Mouse (Mus musculus) hindbrain, embryonic 11.5 days (tissue): ENCODE data around the gene Tnpo2. TPM values are rescaled to one million over a fixed set of nuclear protein-coding genes. Genes with fewer than 3 reads are reported as not detected.

ENCODE experiments used
- ATAC-seq: fragments of 200-750 bp; cut with Nextera tagmentation; 2 replicates; pipeline ENCODE4 v1.8.0; 2017; ENCODE audit warnings: mild to moderate bottlenecking, moderate TSS enrichment, moderate library complexity; ENCODE audit not compliant: low FRiP score
- DNase-seq: peaks from one replicate; pipeline ENCODE4 v3.0.0-alpha.2; 2015; ENCODE audit warnings: low spot score
- H3K27ac ChIP-seq: fragments of 300-500 bp; sonication (generic); 2 replicates; pipeline ENCODE4 v1.5.1; 2014; ENCODE audit warnings: mild to moderate bottlenecking, low read depth, low read length
- H3K27me3 ChIP-seq: fragments of 300-500 bp; sonication (generic); 2 replicates; pipeline ENCODE4 v1.6.1; 2014; ENCODE audit warnings: mild to moderate bottlenecking, low read length, moderate library complexity, mixed read lengths; ENCODE audit not compliant: control insufficient read depth, insufficient read depth
- H3K36me3 ChIP-seq: fragments of 300-500 bp; sonication (generic); 2 replicates; pipeline ENCODE4 v1.6.1; 2014; ENCODE audit warnings: mild to moderate bottlenecking, low read length, moderate library complexity, mixed read lengths; ENCODE audit not compliant: control insufficient read depth, insufficient read depth
- H3K4me1 ChIP-seq: fragments of 300-500 bp; sonication (generic); replicated peaks from 2 replicates; pipeline ENCODE4 v1.6.1; 2014; ENCODE audit warnings: low read length, mixed read lengths; ENCODE audit not compliant: control insufficient read depth, insufficient read depth
- H3K4me2 ChIP-seq: fragments of 300-500 bp; sonication (generic); replicated peaks from 2 replicates; pipeline ENCODE4 v1.6.1; 2014; ENCODE audit warnings: mild to moderate bottlenecking, low read depth, low read length
- H3K4me3 ChIP-seq: fragments of 300-500 bp; sonication (generic); 2 replicates; pipeline ENCODE4 v1.5.1; 2014; ENCODE audit warnings: low read depth, low read length
- H3K9ac ChIP-seq: fragments of 300-500 bp; sonication (generic); 2 replicates; pipeline ENCODE4 v1.6.1; 2014; ENCODE audit warnings: low read depth, low read length
- H3K9me3 ChIP-seq: fragments of 300-500 bp; sonication (generic); 2 replicates; pipeline ENCODE4 v1.6.1; 2016; ENCODE audit warnings: low read length; ENCODE audit not compliant: control insufficient read depth
- WGBS: fragments of 180-500 bp; shearing (Covaris S2); extraction: QIAGEN DNeasy Blood & Tissue Kit; methylation state at CpG from one replicate; pipeline ENCODE4 v1.1.7; 2014; 5-methylcytosine and 5-hydroxymethylcytosine counted together
- polyA plus RNA-seq: library from polyadenylated mRNA; unstranded; fragments of >200 nt; fragmentation: Nextera tagmentation; extraction: Ambion mirVana; gene quantifications from 2 replicates; pipeline ENCODE4 v1.2.1, GENCODE M21; 2014

The Tnpo2 gene
- polyA plus RNA-seq, 1 experiment from 2014 or later, result 24.6 TPM

DNA sequence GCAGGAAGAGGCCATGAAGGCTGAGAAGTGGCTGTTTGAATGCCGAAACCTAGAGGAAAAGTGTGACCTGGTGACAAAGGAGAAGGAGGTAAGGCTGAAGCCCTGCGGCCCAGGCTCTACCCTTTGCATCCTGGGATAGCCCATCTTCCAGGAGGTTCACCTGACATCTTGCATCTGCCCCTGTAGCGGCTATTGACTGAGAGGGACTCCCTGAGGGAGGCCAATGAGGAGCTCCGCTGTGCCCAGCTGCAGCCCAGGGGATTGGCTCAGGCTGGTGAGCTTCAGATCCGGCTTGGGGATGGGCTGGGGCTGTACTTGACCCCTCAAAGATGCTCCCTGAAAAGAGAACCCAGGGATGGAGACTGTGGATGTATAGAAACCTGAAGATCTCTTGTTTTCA, 39.7 kb upstream of the Tnpo2 start:
- peaks cover 3% of the 10 kb centered on the region for H3K4me1 ChIP-seq
- H3K9me3 ChIP-seq, result no peaks in the 10 kb centered on the region
- no peak overlapping the region for H3K9ac ChIP-seq
- H3K27me3 ChIP-seq, result peaks cover 10% of the 10 kb centered on the region
- 77% methylated on average over 5 of the region's 5 CpGs for WGBS
- no peak overlapping the region for H3K4me3 ChIP-seq
- H3K36me3 ChIP-seq, result no peaks in the 10 kb centered on the region
- H3K27ac ChIP-seq, result no peak overlapping the region
- ATAC-seq (no peak), DNase-seq (no peak)
- no peak overlapping the region for H3K4me2 ChIP-seq

GRCm38 (mm10) chr8:84997649-84998295, 38.9 kb upstream of the Tnpo2 start:
- Histone ChIP-seq H3K9me3 (no peaks in the 10 kb centered on the region), H3K4me2 (peak overlapping the region; percentile 21; the same call in 1 of the 2 replicates), H3K4me1 (peaks cover 3% of the 10 kb centered on the region), H3K4me3 (no peak overlapping the region), H3K9ac (peak overlapping the region; percentile 54; the same call in 1 of the 2 replicates), H3K36me3 (no peaks in the 10 kb centered on the region), H3K27me3 (peaks cover 10% of the 10 kb centered on the region), H3K27ac (no peak overlapping the region)
- 3% methylated on average over 18 of the region's 19 CpGs for WGBS
- ATAC-seq (peak; percentile 80), DNase-seq (peak; percentile 94)

DNA sequence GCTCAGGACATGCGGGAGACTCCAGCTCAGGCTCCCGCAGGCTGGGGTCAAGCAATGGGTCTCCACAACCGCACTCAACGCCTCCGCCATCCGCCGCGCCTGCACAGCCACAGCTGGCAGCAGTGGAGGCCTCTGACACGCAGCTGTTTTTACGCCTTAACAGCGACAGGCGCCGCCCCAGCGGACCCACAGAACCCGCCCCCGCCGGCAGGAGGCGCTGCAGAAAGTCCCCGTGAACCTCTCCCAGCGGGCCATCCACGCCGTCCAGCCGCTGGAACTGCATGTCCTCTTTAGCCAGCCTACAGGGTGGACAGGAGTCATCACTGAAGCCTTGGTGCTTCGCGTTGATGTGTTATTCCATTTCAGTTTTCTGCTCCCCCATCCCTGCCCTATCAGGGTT, 29.0 kb upstream of the Tnpo2 start:
- Histone ChIP-seq H3K4me1 (no peaks in the 10 kb centered on the region), H3K9ac (no peak overlapping the region), H3K4me2 (no peak overlapping the region), H3K4me3 (no peak overlapping the region), H3K36me3 (no peaks in the 10 kb centered on the region), H3K27ac (no peak overlapping the region), H3K27me3 (peaks cover 27% of the 10 kb centered on the region), H3K9me3 (no peaks in the 10 kb centered on the region)
- peak; percentile 49 for DNase-seq
- ATAC-seq, result no peak
- 18% methylated on average over 25 of the region's 25 CpGs for WGBS

- no peaks in the 10 kb centered on the region for H3K36me3 ChIP-seq
- H3K9me3 ChIP-seq, result no peaks in the 10 kb centered on the region
- ATAC-seq, result no peak
- no peak for DNase-seq
- no peak overlapping the region for H3K4me3 ChIP-seq
- H3K9ac ChIP-seq, result no peak overlapping the region
- 16% methylated on average over 28 of the region's 28 CpGs for WGBS
- H3K4me2 ChIP-seq, result no peak overlapping the region
- H3K27me3 ChIP-seq, result peaks cover 34% of the 10 kb centered on the region
- H3K4me1 ChIP-seq, result no peaks in the 10 kb centered on the region
- H3K27ac ChIP-seq, result no peak overlapping the region
Observed at GRCm38 (mm10) chr8:85011242-85011641, 25.5 kb upstream of the Tnpo2 start.

- Histone ChIP-seq H3K27ac (no peak overlapping the region), H3K4me1 (no peaks in the 10 kb centered on the region), H3K9ac (peak overlapping the region; percentile 39; the same call in 1 of the 2 replicates), H3K36me3 (peaks cover 3% of the 10 kb centered on the region; the same call in 1 of the 2 replicates), H3K4me2 (peak overlapping the region; percentile 55), H3K4me3 (0 out of 2 replicates have a peak overlapping the region, but pooled peaks have one; percentile 12), H3K9me3 (no peaks in the 10 kb centered on the region), H3K27me3 (peaks cover 32% of the 10 kb centered on the region)
- peak; percentile 85 for DNase-seq
- 7% methylated on average over 23 of the region's 26 CpGs for WGBS
- peak; percentile 66 for ATAC-seq
Observed at GRCm38 (mm10) chr8:85013230-85013840, 23.4 kb upstream of the Tnpo2 start.

- Histone ChIP-seq H3K27ac (no peak within 1 kb of the TSS), H3K4me2 (peak within 1 kb of the TSS; percentile 55), H3K4me3 (0 out of 2 replicates have a peak within 1 kb of the TSS, but pooled peaks have one; percentile 12), H3K27me3 (peaks cover 23% of the 10 kb centered on the region), H3K4me1 (no peaks in the 10 kb centered on the region), H3K36me3 (peaks cover 3% of the 10 kb centered on the region; the same call in 1 of the 2 replicates), H3K9ac (peak within 1 kb of the TSS; percentile 39; the same call in 1 of the 2 replicates), H3K9me3 (no peaks in the 10 kb centered on the region)
- DNase-seq (no peak), ATAC-seq (no peak)
- WGBS, result 79% methylated on average over 2 of the region's 2 CpGs
Observed at GRCm38 (mm10) chr8:85014431-85014830, 22.3 kb upstream of the Tnpo2 start, which contains the start of gene Best2. Best2 (minus strand) TSS chr8:85014531.

GRCm38 (mm10) chr8:85016724-85017123, 20.0 kb upstream of the Tnpo2 start:
- Histone ChIP-seq H3K4me3 (no peak overlapping the region), H3K27me3 (peaks cover 11% of the 10 kb centered on the region), H3K36me3 (peaks cover 6% of the 10 kb centered on the region; the same call in 1 of the 2 replicates), H3K4me1 (no peaks in the 10 kb centered on the region), H3K9me3 (no peaks in the 10 kb centered on the region), H3K9ac (no peak overlapping the region), H3K4me2 (no peak overlapping the region), H3K27ac (no peak overlapping the region)
- no peak for ATAC-seq
- WGBS, result 70% methylated on average over 10 of the region's 10 CpGs
- no peak for DNase-seq

DNA sequence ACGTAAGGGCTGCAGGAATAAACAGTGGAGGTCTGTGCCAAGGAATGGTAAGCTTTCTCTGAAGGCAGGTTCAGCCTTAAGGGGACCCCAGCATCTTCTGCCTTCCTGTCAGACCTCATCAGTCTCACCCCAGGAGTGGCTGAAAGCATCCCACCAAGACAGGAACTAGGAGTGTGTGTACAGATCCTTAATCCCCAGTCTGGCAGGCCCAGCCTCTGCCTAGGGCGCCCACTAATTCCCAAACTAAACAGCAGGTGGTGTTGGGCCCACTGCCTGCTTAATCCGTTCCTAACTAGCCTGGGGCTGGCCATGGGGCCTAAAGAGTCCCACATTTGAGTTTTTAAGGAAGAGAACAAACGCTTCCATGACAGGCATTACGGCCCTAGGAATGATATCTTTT, 19.5 kb upstream of the Tnpo2 start:
- no peak for ATAC-seq
- Histone ChIP-seq H3K27me3 (peaks cover 10% of the 10 kb centered on the region), H3K4me3 (no peak overlapping the region), H3K9me3 (no peaks in the 10 kb centered on the region), H3K27ac (no peak overlapping the region), H3K36me3 (peaks cover 10% of the 10 kb centered on the region; the same call in 1 of the 2 replicates), H3K4me1 (no peaks in the 10 kb centered on the region), H3K9ac (no peak overlapping the region), H3K4me2 (no peak overlapping the region)
- 49% methylated on average over 5 of the region's 5 CpGs for WGBS
- no peak for DNase-seq
